Mouse (Mus musculus) stomach, embryonic 15.5 days (tissue): ENCODE results near the gene Uso1. TPM values are rescaled to one million over a fixed set of nuclear protein-coding genes. Genes with fewer than 3 reads are reported as not detected.
A peak's percentile ranks its signal among the peaks of the same experiment; 100 is the strongest.
"Not testable (repeated sequence)": the region's sequence is repeated elsewhere in the genome, so short reads cannot be mapped to it uniquely, and the experiment has no call there.

Source experiments
- ATAC-seq: fragments of 200-750 bp; cut with Nextera tagmentation; 2 replicates; pipeline ENCODE4 v1.8.0; 2017; ENCODE audit warnings: low read depth, moderate number of reproducible peaks, moderate TSS enrichment; ENCODE audit not compliant: insufficient read depth, low FRiP score
- H3K27ac ChIP-seq: fragments of 300-500 bp; sonication (generic); 2 replicates; pipeline ENCODE4 v1.5.1; 2015; ENCODE audit warnings: mild to moderate bottlenecking, inconsistent platforms
- H3K27me3 ChIP-seq: fragments of 300-500 bp; sonication (generic); replicated peaks from 2 replicates; pipeline ENCODE4 v1.6.1; 2015; ENCODE audit warnings: inconsistent platforms
- H3K36me3 ChIP-seq: fragments of 300-500 bp; sonication (generic); 2 replicates; pipeline ENCODE4 v1.6.1; 2015; ENCODE audit warnings: inconsistent platforms
- H3K4me1 ChIP-seq: fragments of 300-500 bp; sonication (generic); 2 replicates; pipeline ENCODE4 v1.6.1; 2015; ENCODE audit warnings: inconsistent platforms
- H3K4me2 ChIP-seq: fragments of 300-500 bp; sonication (generic); 2 replicates; pipeline ENCODE4 v1.6.1; 2015; ENCODE audit warnings: mild to moderate bottlenecking, inconsistent platforms
- H3K4me3 ChIP-seq: fragments of 300-500 bp; sonication (generic); replicated peaks from 2 replicates; pipeline ENCODE4 v1.5.1; 2015; ENCODE audit warnings: inconsistent platforms
- H3K9ac ChIP-seq: fragments of 300-500 bp; sonication (generic); 2 replicates; pipeline ENCODE4 v1.6.1; 2015; ENCODE audit warnings: inconsistent platforms
- H3K9me3 ChIP-seq: fragments of 300-500 bp; sonication (generic); 2 replicates; pipeline ENCODE4 v1.6.1; 2016; ENCODE audit warnings: inconsistent platforms
- WGBS: fragments of 180-500 bp; shearing (Covaris S2); methylation state at CpG from one replicate; pipeline ENCODE4 v1.1.7; 2015; 5-methylcytosine and 5-hydroxymethylcytosine counted together
- polyA plus RNA-seq: library from polyadenylated mRNA; unstranded; fragments of >200 nt; fragmentation: Nextera tagmentation; extraction: Ambion mirVana; gene quantifications from 2 replicates; pipeline ENCODE4 v1.2.1, GENCODE M21; 2015

The Uso1 gene
- polyA plus RNA-seq, 1 experiment from 2014 or later, result 46.0 TPM

- ATAC-seq, result no peak
- H3K27ac ChIP-seq, result no peak overlapping the region
Measured at GRCm38 (mm10) chr5:92148248-92148647, 10.5 kb downstream of the Uso1 start.

GRCm38 (mm10) chr5:92149330-92149982 lies 11.7 kb downstream of the Uso1 start:
- Histone ChIP-seq H3K9me3 (no peaks in the 10 kb centered on the region), H3K27ac (no peak overlapping the region), H3K4me3 (no peak overlapping the region), H3K27me3 (no peaks in the 10 kb centered on the region), H3K4me1 (no peaks in the 10 kb centered on the region), H3K4me2 (no peak overlapping the region), H3K9ac (no peak overlapping the region), H3K36me3 (peaks cover 7% of the 10 kb centered on the region; the same call in 1 of the 2 replicates)
- 88% methylated on average over 5 of the region's 5 CpGs for WGBS
- ATAC-seq, result no peak; the same call in 1 of the 2 replicates

More at GRCm38 (mm10) chr5:92148248-92148647, 10.5 kb downstream of the Uso1 start:
- Histone ChIP-seq H3K27me3 (no peaks in the 10 kb centered on the region), H3K36me3 (peaks cover 3% of the 10 kb centered on the region; the same call in 1 of the 2 replicates), H3K9me3 (no peaks in the 10 kb centered on the region), H3K9ac (no peak overlapping the region), H3K4me1 (no peaks in the 10 kb centered on the region), H3K4me2 (no peak overlapping the region), H3K4me3 (no peak overlapping the region)
- WGBS, result 86% methylated on average over 3 of the region's 3 CpGs

DNA sequence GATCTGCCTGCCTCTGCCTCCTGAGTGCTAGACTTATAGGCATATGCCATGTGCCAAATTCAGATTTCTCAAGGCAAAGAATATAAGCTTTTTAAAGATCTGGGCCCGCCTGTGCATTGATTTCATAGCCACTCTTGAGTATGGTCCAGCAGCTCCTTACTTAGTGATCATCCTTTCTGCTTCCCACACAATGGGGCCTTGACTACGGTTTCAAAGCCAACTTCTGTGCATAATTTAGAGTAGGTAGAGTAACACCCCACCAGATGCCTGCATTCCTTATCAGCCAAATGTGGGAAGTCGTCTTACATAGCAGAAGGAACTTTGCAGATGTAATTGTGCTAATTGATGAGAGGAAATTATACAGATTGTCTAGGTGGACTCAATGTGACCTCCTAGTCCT lies 17.1 kb downstream of the Uso1 start:
- Histone ChIP-seq H3K4me1 (no peaks in the 10 kb centered on the region), H3K27ac (no peak overlapping the region), H3K9me3 (no peaks in the 10 kb centered on the region), H3K4me3 (no peak overlapping the region), H3K4me2 (no peak overlapping the region), H3K36me3 (peaks cover 10% of the 10 kb centered on the region; the same call in 1 of the 2 replicates), H3K27me3 (no peaks in the 10 kb centered on the region), H3K9ac (no peak overlapping the region)
- 86% methylated on average over 3 of the region's 3 CpGs for WGBS
- ATAC-seq, result no peak

DNA sequence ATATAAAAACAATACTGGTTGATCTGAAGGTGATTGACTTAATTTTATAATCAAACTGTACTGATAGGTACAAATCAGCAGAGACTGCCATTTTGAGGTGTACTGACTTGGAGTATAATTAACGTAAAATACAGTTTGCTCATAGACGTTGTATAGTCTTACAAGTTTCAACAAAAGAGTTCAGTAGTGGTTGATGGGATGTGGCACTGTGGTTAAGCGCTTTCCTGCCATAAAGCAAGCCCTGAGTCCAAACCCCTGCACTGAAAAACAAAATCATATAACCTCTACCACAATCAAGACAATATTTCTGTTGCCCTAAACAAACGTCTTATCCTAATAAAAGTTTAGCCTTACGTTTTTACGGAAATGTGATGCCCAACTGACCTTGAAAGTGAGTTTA lies 28.2 kb downstream of the Uso1 start:
- Histone ChIP-seq H3K4me2 (no peak overlapping the region), H3K4me3 (no peak overlapping the region), H3K9me3 (no peaks in the 10 kb centered on the region), H3K4me1 (no peaks in the 10 kb centered on the region), H3K27ac (no peak overlapping the region), H3K36me3 (peaks cover 23% of the 10 kb centered on the region), H3K27me3 (no peaks in the 10 kb centered on the region), H3K9ac (no peak overlapping the region)
- WGBS, result 78% methylated on average over 6 of the region's 6 CpGs
- ATAC-seq, result no peak

GRCm38 (mm10) chr5:92183071-92183830 lies 45.5 kb downstream of the Uso1 start:
- no peaks in the 10 kb centered on the region for H3K4me1 ChIP-seq
- 72% methylated on average over 8 of the region's 8 CpGs for WGBS
- no peak overlapping the region for H3K4me2 ChIP-seq
- no peak overlapping the region for H3K9ac ChIP-seq
- no peaks in the 10 kb centered on the region for H3K27me3 ChIP-seq
- H3K9me3 ChIP-seq, result no peaks in the 10 kb centered on the region
- H3K27ac ChIP-seq, result no peak overlapping the region
- no peak overlapping the region for H3K4me3 ChIP-seq
- ATAC-seq, result no peak
- H3K36me3 ChIP-seq, result peaks cover 41% of the 10 kb centered on the region

DNA sequence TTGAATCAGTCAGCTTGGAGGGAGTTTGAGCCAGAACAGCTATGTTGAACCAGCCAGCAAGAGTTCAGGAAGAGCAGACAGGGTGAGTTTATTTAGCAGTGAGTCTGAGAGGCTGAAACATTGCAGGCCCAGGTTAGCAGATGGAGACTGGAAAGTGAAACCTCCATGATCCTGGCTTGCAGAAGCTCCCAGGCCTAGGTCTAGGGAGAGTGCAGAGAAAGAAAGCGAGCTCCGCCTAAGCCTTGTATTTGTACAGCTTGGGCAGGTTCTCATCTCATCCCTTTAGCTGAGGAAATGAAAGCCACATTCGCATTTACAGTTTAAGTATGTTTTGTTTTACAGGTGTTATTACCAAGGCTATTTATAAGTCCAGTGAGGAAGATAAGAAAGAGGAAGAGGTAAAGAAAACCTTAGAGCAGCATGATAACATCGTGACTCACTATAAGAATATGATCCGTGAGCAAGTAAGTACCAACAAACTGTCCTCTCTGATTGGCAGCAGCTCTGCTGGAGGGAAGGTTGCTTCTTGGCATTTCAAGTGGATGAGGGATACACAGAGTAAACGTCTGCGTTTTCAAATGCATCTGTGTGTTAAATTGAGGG lies 51.2 kb downstream of the Uso1 start:
- no peak overlapping the region for H3K4me2 ChIP-seq
- H3K9me3 ChIP-seq, result no peaks in the 10 kb centered on the region
- peaks cover 52% of the 10 kb centered on the region for H3K36me3 ChIP-seq
- no peak for ATAC-seq
- H3K4me3 ChIP-seq, result no peak overlapping the region
- no peak overlapping the region for H3K9ac ChIP-seq
- H3K27ac ChIP-seq, result no peak overlapping the region
- WGBS, result 95% methylated on average over 7 of the region's 7 CpGs
- no peaks in the 10 kb centered on the region for H3K27me3 ChIP-seq
- H3K4me1 ChIP-seq, result no peaks in the 10 kb centered on the region

DNA sequence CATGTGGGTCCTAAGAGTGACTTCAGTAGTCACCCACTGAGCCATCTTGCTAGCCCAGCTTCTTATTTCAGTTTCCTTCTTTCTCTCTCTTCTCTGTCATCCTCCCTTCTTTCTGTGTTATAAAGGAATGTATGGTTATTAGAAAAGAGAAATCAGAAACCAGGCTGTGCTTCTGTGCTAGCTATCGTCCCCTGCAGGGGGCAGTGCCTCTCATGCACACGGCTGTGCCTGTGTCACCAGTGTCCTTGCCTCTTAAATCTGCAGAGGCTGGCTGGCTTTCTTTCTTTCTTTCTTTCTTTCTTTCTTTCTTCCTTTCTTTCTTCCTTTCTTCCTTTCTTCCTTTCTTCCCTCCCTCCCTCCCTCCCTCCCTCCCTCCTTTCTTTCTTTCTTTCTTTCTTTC lies 58.0 kb downstream of the Uso1 start:
- ATAC-seq, H3K4me1 ChIP-seq, H3K4me3 ChIP-seq, H3K9ac ChIP-seq, H3K27me3 ChIP-seq, H3K27ac ChIP-seq, H3K4me2 ChIP-seq, H3K9me3 ChIP-seq: not testable (repeated sequence)
- 51% methylated on average over 2 of the region's 2 CpGs for WGBS
- peaks cover 56% of the 10 kb centered on the region for H3K36me3 ChIP-seq

GRCm38 (mm10) chr5:92196895-92197811 lies 59.4 kb downstream of the Uso1 start:
- ATAC-seq, result no peak
- WGBS, result 87% methylated on average over 15 of the region's 15 CpGs

DNA sequence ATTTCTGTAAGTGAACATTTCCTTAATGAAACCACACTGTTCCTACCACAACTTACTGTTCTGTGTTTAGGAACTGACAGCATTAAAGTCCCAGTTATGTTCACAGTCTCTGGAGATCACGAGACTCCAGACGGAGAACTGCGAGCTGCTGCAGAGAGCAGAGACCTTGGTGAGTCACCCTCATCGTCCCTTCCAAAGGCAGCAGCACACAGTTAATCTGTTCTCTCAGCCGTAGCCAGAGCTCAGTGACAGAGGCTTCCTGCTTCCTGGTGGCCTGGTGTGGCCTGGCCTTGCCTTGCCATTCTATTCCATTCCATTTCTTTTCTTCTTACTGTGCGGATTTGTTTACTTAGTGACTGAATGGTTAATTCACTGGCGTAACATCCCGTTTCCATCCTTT lies 60.5 kb downstream of the Uso1 start:
- Histone ChIP-seq H3K9me3 (no peaks in the 10 kb centered on the region), H3K4me3 (no peak overlapping the region), H3K27me3 (no peaks in the 10 kb centered on the region), H3K9ac (no peak overlapping the region), H3K4me2 (no peak overlapping the region), H3K4me1 (no peaks in the 10 kb centered on the region), H3K36me3 (peaks cover 52% of the 10 kb centered on the region), H3K27ac (no peak overlapping the region)
- no peak for ATAC-seq
- WGBS, result 86% methylated on average over 8 of the region's 8 CpGs

More at GRCm38 (mm10) chr5:92196895-92197811, 59.4 kb downstream of the Uso1 start:
- Histone ChIP-seq H3K27me3 (no peaks in the 10 kb centered on the region), H3K4me2 (no peak overlapping the region), H3K27ac (no peak overlapping the region), H3K9ac (no peak overlapping the region), H3K9me3 (no peaks in the 10 kb centered on the region), H3K4me1 (no peaks in the 10 kb centered on the region), H3K4me3 (no peak overlapping the region), H3K36me3 (peaks cover 60% of the 10 kb centered on the region)

DNA sequence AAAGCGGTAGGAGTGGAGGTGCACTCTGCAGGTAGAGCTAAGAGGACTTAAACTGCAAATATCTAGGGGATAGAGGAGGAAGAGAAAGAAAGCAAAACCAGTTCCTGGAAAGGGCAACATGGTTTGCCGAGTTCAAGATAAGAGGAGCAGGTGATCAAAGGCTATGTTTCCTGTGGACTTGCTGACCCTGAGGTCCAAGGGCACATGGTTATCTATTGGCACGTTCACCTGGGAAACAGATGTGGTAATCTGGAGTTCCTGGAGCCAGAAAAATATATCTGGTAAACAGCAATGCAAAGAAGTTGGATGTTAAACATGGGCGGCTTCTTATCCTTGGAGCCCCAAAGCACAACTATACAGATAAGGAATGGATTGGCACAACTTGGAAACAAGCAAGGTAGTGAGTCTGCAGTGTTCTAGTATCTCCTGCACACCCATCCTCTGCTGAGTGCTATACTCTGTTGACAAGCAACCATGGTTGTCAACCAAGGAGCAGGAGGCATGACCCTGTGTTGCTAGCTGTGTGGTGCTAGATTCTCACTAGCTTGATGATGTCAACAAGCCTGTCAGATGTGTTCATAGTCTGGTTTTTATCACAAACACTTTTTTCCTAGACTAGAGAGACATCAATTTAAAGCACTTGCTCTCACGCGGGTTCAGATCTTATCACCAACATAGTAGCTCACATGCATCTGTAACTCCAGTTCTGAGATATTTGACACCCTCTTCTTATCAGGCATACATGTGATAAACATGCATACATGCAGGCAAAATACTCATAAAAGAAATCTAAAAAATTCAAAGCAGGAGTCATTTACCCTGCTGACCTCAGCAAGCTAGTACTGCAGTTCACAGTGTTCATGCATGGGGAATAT lies 66.7 kb downstream of the Uso1 start:
- Histone ChIP-seq H3K27ac (no peak overlapping the region), H3K4me1 (no peaks in the 10 kb centered on the region; the same call in 1 of the 2 replicates), H3K9ac (no peak overlapping the region), H3K27me3 (no peaks in the 10 kb centered on the region), H3K36me3 (peaks cover 20% of the 10 kb centered on the region), H3K4me3 (no peak overlapping the region), H3K4me2 (no peak overlapping the region), H3K9me3 (no peaks in the 10 kb centered on the region)
- WGBS, result 66% methylated on average over 6 of the region's 6 CpGs
- peak; percentile 14; the same call in 1 of the 2 replicates for ATAC-seq

DNA sequence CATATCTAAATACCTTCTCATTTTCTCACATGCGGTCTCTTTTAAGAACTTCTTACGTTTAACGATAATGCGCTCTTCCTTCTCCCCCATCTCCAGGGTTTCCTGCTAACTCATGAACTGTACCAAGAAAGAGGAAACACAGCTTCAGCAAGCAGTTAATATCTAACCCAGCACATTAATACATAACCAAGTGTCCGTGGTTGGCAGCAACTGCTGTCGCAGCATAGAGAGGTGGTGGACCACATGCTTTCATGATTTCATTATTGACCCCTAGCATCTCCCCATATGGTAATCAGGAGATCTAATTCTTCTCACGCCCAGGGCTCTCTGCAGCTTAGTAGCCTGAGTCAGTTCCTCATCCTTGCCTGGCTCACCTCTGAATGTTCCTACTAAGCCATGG lies 67.4 kb downstream of the Uso1 start:
- no peak overlapping the region for H3K27ac ChIP-seq
- ATAC-seq, result peak; percentile 43; the same call in 1 of the 2 replicates
- 75% methylated on average over 7 of the region's 7 CpGs for WGBS

More for the DNA sequence above, 67.4 kb downstream of the Uso1 start:
- no peaks in the 10 kb centered on the region for H3K9me3 ChIP-seq
- H3K4me3 ChIP-seq, result no peak overlapping the region
- no peak overlapping the region for H3K9ac ChIP-seq
- no peaks in the 10 kb centered on the region for H3K27me3 ChIP-seq
- H3K4me1 ChIP-seq, result no peaks in the 10 kb centered on the region; the same call in 1 of the 2 replicates
- no peak overlapping the region for H3K4me2 ChIP-seq
- H3K36me3 ChIP-seq, result peaks cover 13% of the 10 kb centered on the region
